Mouse (Mus musculus) frontal cortex, adult (tissue): ENCODE data around the gene Psg27.
"Not testable (repeated sequence)": the region's sequence is repeated elsewhere in the genome, so short reads cannot be mapped to it uniquely, and the experiment has no call there.

Experiments
- ATAC-seq: cut with Nextera tagmentation; 2 replicates; pipeline ENCODE4 v1.9.2; 2017; ENCODE audit warnings: mild to moderate bottlenecking, moderate library complexity, mixed read lengths; ENCODE audit not compliant: low TSS enrichment

Gene Psg27

DNA sequence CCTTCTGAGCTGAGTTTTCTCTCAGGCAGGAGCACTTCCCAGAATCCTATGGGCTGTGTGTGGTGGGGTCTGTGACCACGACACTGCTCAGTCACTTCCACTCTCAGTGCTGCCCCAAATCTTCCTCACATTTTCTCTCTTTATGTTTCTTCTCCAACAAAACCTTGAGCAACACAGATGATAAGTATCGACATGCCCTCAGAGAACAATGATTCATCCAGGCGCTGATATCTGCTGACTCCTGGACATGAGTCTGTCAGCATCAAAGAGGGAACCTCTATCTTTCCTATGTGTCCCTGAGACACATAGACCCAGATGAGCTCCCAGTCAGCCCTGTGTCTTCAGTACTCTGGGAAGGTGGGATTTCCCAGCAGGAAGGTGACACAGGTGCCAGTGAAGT lies at the start of gene Psg27:
TSS of gene Psg27 (minus strand) at position 101 of the 400 bp plus-strand sequence.
- ATAC-seq = no peak

DNA sequence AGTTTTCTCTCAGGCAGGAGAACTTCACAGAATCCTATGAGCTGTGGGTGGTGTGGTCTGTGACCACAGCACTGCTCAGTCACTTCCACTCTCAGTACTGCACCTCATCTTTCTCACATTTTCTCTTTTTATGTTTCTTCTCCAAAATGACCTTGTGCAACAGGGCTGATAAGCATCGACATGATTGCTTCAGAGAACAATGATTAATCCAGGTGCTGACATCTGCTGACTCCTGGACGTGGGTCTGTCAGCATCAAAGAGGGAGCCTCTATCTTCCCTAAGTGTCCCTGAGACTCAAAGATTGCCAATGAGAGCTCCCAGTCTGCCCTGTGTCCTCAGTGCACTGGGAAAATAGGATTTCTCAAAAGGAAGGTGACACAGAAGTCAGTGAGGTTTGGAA lies 49.3 kb upstream of the Psg27 start, which contains the start of gene Psg23:
TSS of gene Psg23 (minus strand) at position 101 of the 400 bp plus-strand sequence.
- ATAC-seq = not testable (repeated sequence)

DNA sequence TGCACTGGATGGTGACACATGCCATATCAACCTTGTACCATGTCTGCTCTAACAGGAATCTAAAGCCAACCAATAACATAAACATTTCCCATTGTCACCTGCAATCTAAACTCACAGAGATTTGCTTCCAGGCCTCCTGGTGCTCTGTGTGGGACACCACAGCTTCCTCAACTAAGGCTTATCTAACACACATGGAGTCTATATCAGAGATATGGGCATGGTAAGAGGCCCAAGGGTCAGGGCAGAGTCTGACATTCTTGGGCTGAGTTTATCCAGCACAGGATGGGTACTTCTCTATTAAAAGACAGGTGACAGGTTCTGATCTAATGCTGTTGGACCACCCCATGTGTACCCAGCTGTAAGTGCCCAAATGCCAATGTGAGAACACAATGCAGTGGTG lies 7.3 kb downstream of the Psg27 start:
- no peak for ATAC-seq

DNA sequence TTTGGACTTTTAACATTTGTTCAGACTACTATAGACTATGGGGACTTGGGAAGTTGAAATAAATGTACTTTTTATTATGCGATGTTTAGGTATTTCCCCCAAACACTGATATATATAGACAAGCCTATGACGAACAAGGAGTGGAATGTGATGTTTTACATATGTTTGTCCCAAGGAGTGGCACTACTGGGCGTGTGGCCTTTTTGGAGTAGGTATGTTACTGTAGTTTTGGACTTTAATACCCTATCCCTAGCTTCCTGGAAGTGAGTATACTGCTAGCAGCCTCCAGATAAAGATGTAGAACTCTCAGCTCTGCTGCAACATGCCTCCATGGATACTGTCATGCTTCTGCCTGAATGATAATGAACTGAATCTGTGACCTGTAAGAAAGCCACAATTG lies 11.4 kb downstream of the Psg27 start:
- not testable (repeated sequence) for ATAC-seq

DNA sequence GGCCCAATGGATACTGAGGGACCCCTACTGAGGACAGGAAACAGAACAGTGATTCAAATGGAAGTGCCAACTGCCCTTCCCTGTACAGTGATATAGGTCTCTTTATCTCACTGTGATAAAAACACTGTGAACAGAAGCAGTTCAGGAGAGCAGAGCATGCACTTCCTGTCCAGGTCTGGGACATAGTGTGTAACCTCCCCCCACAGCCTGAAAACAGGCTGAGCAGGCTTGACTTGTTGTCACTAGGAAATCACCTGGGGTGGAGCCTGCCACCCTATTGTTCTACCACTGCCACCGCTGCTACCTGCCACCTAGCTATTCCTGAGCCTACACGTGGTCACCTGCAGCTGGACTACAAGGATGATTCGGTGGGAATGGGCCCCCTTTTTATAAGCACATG lies 33.7 kb downstream of the Psg27 start:
- ATAC-seq = no peak

DNA sequence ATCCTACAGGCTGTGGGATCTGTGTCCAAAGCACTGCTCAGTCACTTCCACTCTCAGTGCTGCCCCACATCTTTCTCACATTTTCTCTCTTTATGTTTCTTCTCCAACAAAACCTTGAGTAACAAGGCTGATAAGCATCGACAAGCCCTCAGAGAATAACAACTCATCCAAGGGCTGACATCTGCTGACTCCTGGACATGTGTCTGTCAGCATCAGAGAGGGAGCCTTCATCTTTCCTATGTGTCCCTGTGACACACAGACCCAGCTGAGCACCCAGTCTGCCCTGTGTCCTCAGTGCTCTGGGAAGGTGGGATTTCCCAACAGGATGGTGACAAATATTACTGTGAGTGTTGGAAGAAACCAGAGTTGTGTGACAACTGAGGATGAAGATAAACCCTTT lies 34.9 kb downstream of the Psg27 start, which contains the start of gene Psg25:
TSS of gene Psg25 (minus strand) at position 101 of the 400 bp plus-strand sequence.
- no peak for ATAC-seq

DNA sequence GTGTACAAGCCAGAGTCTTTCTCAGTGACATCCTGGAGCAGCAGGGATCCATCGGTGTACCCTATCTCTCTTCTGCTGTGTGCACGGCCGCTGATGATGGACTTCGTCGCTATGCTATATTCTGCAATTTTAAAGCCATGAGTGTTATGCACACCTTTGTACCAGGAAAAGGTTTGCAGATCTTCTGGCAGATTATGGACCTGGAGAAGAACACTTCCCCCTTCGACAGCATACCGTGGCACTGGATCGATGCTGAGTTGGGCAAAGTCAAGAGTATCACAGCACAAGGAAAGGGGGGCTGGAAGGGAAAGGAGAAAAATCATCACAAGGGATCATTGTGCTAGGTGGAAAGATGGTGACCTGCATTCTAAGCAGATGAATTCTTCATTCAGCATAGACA lies 42.4 kb downstream of the Psg27 start:
- ATAC-seq = no peak

DNA sequence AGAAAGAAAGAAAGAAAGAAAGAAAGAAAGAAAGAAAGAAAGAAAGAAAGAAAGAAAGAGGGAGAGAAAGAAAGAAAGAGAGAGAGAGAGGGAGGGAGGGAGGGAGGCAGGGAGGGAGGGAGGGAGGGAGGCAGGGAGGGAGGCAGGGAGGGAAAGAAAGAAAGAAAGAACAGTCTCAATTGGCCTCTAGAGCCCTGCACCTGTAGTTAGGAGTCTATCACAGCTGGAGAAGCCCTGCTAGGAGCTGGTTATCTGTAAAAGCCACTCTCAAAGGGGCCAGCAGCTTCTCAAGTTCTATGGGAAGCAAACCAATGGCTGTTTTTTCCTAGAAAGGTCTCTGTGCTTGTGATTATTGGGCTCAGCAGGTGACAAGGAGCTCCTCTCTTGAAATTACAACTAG lies 54.3 kb downstream of the Psg27 start:
- not testable (repeated sequence) for ATAC-seq

DNA sequence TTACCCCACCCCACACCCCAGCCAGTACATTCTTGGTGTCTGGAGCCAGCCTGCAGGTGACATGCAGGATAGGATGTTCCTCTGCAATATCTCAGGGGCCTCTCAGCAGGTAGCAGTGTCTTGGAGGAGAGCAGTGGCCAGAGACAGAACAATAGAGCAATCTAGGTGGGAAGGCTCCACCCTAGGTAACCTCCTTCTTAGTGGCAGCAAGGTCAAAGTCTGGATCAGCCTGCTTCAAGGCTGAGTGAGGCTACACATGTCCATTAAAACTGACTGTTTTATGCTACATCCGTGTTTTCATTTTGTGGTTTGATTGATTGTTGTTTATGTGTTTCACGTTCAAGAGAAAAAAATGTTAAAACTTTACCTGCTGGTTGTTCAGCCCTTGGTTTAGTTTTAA lies 54.7 kb downstream of the Psg27 start:
- ATAC-seq = not testable (repeated sequence)

DNA sequence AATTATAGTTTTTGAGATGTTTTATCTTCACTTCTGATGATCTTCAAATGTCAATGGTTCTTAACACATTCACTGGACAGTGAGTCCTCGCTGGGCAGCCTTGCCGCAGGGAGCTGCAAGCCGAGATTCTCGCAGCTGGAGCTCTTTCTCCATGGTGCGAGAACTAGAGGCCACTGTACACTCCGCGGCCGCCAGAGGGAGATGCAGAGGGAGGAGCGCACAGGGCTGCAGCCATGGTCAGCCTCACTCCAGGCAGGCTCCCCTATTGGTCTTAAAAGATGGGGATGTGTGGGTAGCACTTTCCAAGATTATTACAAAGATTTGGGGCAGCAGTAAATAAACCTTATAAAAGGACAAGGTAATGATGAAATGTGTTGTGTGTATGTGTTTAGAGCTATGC lies 55.6 kb downstream of the Psg27 start:
- ATAC-seq = no peak; the same call in 1 of the 2 replicates
